Mouse (Mus musculus) brain, embryonic 14.5 days (tissue): ENCODE results near the gene Gtsf1l.

Source experiments
- CTCF ChIP-seq: fragments of 200-500 bp; IDR thresholded peaks from 2 replicates; pipeline ENCODE4 v1.5.1; 2012; ENCODE audit warnings: inconsistent platforms, mild to moderate bottlenecking, moderate library complexity, borderline replicate concordance; ENCODE audit not compliant: insufficient read depth, insufficient read length; ENCODE audit errors: extremely low read depth
- POLR2A ChIP-seq: fragments of 200-500 bp; IDR thresholded peaks from 2 replicates; pipeline ENCODE4 v1.6.1; 2012; ENCODE audit warnings: mild to moderate bottlenecking, inconsistent platforms, borderline replicate concordance; ENCODE audit not compliant: poor library complexity, insufficient read depth, insufficient read length, severe bottlenecking; ENCODE audit errors: extremely low read depth

GRCm38 (mm10) chr2:163067233-163067632, 20.4 kb downstream of the Gtsf1l start:
- TF ChIP-seq CTCF (no peak), POLR2A (no peak)
